Mouse (Mus musculus): Measurements from ENCODE around the gene Gm20388. TPM values are rescaled to one million over a fixed set of nuclear protein-coding genes. Genes with fewer than 3 reads are reported as not detected.
A peak's percentile ranks its signal among the peaks of the same experiment; 100 is the strongest.

Gene Gm20388
- total RNA-seq, 2 experiments from 2014 or later, result 1.3 to 8.5 TPM

GRCm38 (mm10) chr8:119955333-119955732, 44.7 kb downstream of the Gm20388 start:
- DNase-seq (ENCODE audit: low spot score in 2 of 2), result no peak

DNA sequence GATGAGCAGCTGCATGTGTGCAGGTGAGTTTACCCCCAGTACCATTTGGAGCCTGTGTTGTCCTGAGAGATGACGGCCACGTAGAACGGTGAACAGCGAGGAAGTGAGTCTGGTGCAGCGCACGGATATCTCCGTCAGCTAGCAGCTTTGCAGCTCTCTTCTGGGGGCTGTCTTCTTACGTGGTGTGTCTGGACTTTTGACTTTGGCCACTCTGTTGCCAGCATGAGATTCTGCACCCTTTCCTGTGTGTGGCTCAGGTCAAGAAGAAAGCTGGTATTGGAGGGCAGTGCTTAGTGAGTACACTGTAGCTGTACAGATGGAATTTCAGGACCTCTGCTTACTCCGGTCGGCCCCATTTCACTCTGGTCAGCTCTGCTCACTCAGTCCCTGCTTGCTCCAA, 47.4 kb downstream of the Gm20388 start:
- DNase-seq (ENCODE audit: low spot score in 2 of 2), result no peak

GRCm38 (mm10) chr8:119960531-119961104, 50.0 kb downstream of the Gm20388 start:
- no peak for DNase-seq (ENCODE audit: low spot score in 2 of 2)

DNA sequence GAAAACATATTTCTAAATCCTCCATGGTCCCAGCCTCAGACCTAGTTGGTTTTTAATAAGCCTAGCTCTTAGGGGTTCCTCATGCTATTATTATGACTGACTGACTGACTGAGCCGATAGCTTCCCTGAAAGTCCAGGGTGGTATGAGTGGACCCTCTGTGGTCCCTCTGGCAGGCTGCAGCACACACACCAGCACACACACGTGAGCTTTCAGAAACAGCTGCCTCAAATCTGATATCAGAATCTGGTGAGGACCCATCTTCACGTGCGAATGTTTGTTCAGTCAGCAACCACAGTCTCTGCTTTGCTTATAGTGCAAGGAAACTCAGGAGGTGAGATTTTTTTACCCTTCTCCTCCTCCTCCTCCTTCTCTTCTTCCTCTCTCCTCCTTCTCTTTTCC, 54.2 kb downstream of the Gm20388 start:
- DNase-seq (ENCODE audit: low spot score in 2 of 2), result no peak

DNA sequence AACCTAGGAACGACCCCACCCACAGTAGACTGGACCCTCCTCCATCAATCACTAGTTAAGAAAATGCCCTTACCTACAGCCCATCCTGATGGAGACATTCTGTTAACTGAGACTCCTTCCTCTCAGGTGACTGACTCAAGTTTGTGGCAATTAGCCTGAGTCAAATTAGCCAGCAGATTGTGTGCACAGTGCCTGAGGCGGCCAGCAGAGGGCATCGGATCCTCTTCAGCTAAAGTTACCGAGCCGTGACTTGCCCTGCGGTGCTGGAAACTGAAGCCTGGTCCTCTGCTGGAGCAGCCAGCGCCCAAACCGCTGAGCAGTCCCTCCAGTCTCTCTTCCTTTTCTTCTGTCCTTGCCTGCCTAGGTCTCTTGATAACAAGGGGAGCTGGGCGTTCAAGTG, 56.8 kb downstream of the Gm20388 start:
- DNase-seq (ENCODE audit: low spot score in 2 of 2), result no peak

DNA sequence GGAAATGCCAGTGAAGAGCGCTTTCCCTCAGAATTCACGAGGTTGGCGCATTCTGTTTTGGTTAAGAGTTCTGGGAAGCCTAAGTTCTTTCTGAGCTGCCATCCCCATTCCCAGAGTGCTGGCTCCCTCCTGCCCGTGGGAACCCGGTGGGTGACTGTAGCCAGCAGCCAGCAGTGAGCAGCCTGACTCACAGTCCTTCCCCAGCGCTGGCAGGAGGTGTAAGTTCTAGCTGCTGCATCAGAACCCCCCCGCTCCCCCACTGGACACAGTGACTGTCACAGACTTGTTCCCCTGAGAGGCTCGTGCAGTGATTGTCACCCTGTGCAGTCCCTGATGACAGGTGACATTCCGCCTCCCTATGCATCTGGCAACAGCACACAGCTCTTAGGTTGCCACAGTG, 59.5 kb downstream of the Gm20388 start:
- DNase-seq (ENCODE audit: low spot score in 2 of 2), result no peak

DNA sequence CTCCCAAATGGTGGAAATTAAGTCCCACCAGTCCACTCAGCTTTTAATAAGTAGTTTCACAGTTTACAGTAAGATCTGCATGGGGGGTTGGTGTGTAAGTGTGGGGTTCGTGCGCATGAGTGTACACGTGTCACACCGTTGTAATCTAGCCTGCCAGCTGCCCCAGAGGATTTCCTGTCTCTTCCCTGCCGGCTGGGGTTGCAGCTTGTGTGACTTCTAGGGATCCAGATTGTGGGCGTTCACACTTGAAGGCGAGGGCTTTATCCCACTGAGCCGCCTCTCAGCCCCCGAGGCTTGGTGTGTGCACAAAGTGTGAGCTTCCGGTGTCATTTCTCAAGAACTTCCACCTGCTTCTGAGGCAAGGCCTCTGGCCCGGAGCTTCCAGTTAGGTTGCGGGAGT, 61.9 kb downstream of the Gm20388 start:
- no peak for DNase-seq (ENCODE audit: low spot score in 2 of 2)

- no peak for DNase-seq (ENCODE audit: low spot score in 2 of 2)
These were observed 68.2 kb downstream of the Gm20388 start for GRCm38 (mm10) chr8:119978770-119979381.

GRCm38 (mm10) chr8:119981253-119981652, 70.6 kb downstream of the Gm20388 start:
- DNase-seq (ENCODE audit: low spot score in 2 of 2), result no peak

GRCm38 (mm10) chr8:119984085-119984484, 73.4 kb downstream of the Gm20388 start:
- no peak for DNase-seq (ENCODE audit: low spot score in 2 of 2)

DNA sequence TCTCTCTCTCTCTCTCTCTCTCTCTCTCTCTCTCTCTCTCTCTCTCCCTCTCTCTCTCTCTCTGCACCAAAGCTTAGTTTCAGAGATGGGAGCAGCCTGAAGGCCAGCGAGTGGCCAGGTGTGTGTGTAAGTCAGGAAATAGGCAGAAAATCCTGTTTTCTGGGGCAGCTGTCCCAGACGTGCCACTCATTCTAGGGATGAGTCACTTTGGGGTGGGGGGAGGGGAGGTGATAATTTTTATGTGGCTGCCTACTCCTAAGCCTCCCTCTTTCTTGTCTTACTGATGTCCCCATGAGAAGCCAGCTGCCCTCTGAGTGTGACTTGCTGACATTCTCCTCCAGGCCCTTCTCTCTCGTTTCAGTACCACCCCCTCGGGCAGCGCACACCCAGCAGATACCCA, 75.5 kb downstream of the Gm20388 start:
- no peak for DNase-seq (ENCODE audit: low spot score in 2 of 2)

- DNase-seq (ENCODE audit: low spot score in 2 of 2), result peak in 1 of 2 experiments; percentile 29
These were observed 77.4 kb downstream of the Gm20388 start for GRCm38 (mm10) chr8:119988087-119988486.

DNA sequence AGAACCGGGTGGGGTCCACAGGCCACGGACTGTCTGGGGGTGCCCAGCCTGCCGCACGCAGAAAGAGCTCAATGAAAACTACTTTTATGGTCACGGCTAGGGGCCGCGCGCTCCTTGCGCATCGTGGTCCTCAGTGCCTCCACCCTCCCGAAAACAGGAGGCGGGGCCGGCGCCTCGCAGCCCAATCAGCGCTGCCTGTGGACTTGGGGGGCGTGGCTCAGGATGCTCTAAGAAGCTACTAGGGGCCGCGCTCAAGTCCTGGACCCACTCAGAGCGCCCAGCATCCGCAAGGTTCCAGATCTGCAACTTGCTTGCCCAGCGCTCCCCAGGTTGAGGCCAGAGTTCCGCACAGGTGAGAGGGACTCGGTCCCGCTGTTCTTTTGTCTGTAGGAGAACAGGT, 81.6 kb downstream of the Gm20388 start, which contains the start of gene Crispld2:
Gene Crispld2, plus strand, starts transcription at position 190 of the 400 bp plus-strand sequence.
- peak; percentile 33 to 56 for DNase-seq (ENCODE audit: low spot score in 2 of 2)

DNA sequence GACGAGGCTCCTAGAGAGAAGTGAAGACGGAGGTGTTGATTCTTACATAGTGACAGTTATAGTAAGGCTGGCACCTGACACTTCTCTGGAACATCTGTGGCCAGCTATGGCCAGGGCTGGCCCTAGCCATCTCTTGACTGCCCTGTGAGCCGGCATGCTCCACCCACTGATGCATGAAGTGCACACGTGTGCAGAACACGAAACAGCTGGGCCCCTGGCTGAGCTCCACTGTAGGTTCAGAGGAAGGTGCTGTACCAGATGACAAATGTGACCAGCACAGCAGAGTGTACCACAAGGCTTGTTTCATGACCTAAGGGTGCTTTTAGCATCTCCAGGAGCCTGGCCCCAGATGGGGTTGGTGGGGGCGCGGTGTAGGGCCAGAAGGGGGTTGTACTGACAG, 83.5 kb downstream of the Gm20388 start:
- no peak for DNase-seq (ENCODE audit: low spot score in 2 of 2)

DNA sequence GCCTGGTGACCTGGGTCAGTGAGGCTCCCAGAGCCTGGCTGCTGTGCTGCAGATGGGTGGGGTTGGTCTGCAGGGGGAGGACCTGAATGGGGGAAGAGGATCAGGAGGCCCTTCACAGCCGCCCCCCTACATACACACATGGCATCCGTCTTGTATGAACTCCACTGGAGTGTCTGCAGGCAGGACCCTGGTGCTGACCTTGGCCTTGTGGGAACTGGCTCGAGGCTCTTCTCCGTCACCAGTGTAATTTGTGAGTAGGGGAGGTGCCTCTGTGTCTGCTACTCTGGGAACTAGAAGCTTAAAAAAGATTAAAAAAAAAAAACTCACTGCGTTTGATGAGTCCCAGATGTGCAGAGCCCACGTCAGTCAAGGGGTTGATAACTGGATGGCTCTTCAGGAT, 83.9 kb downstream of the Gm20388 start:
- DNase-seq (ENCODE audit: low spot score in 2 of 2), result no peak

DNA sequence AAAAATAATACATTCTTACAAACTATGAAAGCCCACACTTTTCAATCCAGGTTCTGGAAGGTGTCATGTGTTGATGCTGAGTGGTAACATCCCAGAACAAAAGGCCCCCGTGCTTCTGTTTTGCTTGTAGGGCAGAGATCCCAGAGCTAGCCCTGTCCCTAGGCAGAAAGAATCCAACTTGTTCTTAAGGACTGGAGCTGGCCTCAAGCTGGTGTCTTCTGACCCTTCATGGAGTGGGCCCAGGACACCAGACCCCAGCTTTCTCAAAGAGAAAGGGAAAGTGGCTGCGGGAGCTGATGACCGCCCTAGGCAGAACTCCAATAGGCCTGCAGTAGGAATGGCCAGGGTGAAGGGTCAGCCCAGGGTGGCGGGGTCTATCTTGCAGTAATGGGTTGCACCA, 86.6 kb downstream of the Gm20388 start:
- no peak for DNase-seq (ENCODE audit: low spot score in 2 of 2)

DNA sequence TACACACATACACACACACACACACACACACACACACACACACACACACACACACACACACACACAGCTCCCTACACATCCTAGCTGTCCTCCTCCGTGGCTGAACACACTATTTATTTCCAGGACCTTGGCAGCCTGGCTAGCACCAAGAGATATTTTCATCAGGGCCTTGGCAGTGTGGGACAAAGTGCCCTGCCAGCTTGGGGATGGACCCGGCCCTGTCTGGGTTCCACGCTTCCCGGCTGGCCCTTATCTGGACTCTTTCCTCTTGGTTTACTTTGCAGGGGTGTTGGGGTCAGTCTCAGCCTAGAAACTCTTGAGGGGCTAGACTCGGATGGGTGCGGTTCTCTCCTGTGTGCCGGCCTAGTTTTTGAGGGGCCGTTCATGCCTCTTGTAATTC, 89.8 kb downstream of the Gm20388 start:
- no peak for DNase-seq (ENCODE audit: low spot score in 2 of 2)

- DNase-seq (ENCODE audit: low spot score in 2 of 2), result peak in 1 of 2 experiments; percentile 47
These were observed 91.1 kb downstream of the Gm20388 start for GRCm38 (mm10) chr8:120001712-120002111.

DNA sequence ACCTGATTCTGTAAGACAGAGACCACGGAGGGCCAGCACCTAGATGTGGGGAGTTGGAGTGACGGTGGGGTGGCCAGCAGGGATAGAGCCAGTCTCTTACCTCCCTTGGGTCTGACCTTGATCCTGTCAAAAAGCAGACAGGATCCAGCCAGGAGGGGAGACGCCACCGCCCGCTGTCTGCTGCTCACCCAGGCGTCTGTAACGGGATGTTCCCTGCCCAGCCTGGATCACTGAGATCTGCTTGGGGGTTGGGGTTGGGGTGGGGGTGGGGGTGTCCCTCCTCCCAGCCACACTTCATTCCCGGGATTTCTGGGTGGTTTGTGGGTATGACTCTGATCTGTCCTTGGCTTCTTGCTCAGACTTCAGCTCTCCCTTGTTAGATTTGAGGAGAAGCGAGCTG, 91.7 kb downstream of the Gm20388 start:
- peak in 1 of 2 experiments; percentile 45 for DNase-seq (ENCODE audit: low spot score in 2 of 2)

GRCm38 (mm10) chr8:120004154-120004702, 93.6 kb downstream of the Gm20388 start:
- peak; percentile 52 to 71 for DNase-seq (ENCODE audit: low spot score in 2 of 2)

GRCm38 (mm10) chr8:120004705-120005381, 94.2 kb downstream of the Gm20388 start:
- no peak for DNase-seq (ENCODE audit: low spot score in 2 of 2)

DNA sequence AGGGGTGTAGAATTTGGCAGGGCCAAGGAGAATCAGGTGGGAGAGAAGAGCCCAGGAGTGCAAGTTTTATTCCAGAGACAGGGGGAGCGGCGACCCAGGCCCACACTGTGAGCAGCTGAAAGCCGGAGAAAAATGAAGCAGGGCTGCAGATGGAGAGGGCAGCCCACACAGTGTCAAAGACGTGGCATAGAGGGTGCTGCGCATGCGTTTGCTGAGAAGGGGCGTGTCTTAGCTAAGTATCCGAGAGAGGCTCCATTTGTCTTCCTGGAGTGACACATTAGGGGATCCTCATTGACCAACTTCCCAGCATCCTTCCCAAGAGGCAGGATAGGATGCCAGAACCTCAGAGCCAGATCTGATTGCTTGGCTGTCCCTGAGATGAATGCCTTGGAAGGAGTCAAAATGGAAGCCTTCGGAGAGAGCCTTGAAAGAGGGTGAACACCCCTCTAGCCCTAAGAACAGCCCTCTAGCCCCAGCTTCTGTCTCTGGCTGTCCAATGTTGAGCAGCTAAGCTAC, 96.1 kb downstream of the Gm20388 start:
- DNase-seq (ENCODE audit: low spot score in 2 of 2), result no peak

Measured in adrenal gland, adult 18-20 months (tissue).